Mouse (Mus musculus) layer of hippocampus, adult 2 months (tissue): ENCODE measurements around the gene B4galt5. TPM values are rescaled to one million over a fixed set of nuclear protein-coding genes. Genes with fewer than 3 reads are reported as not detected.
"Not testable (repeated sequence)": the region's sequence is repeated elsewhere in the genome, so short reads cannot be mapped to it uniquely, and the experiment has no call there.

ENCODE experiments used
- DNase-seq, 2 experiments: peaks; one replicate each; pipeline ENCODE4 v3.0.0; 2022; ENCODE audit warnings: low spot score in 2 of 2
- H3K27ac ChIP-seq: fragments of 200-600 bp; 2 replicates; pipeline ENCODE4 v1.8.1; 2022
- H3K4me3 ChIP-seq: fragments of 200-600 bp; 2 replicates; pipeline ENCODE4 v1.8.1; 2022; ENCODE audit warnings: mild to moderate bottlenecking
- CTCF ChIP-seq: fragments of 200-600 bp; conservative IDR thresholded peaks from 2 replicates; pipeline ENCODE4 v1.8.1; 2022; ENCODE audit warnings: antibody characterized with exemption, mild to moderate bottlenecking, moderate library complexity
- long read RNA-seq, 2 experiments: library from polyadenylated mRNA; stranded (forward); transcript quantifications; one replicate each; pipeline ENCODE4 v2.0.0; 2021; ENCODE audit warnings: borderline mapping rate in 2 of 2
- total RNA-seq, 2 experiments: library from RNA; stranded (reverse); gene quantifications; 2 replicates each; pipeline ENCODE4 v1.2.3; 2021

Gene B4galt5
- total RNA-seq = 10 to 100 TPM; 38.1 to 43.9 TPM
- long read RNA-seq, experiment 1, full-length matches to known transcripts = 2 of 4 reads
- long read RNA-seq, experiment 1, partial matches to known transcripts = 0 of 4 reads
- long read RNA-seq, experiment 1, other reads (novel, unspliced or antisense) = 2 of 4 reads
- long read RNA-seq, experiment 2, partial matches to known transcripts = 0 of 1 reads
- long read RNA-seq, experiment 2, other reads (novel, unspliced or antisense) = 1 of 1 reads

- H3K4me3 ChIP-seq = peak within 1 kb of the TSS; percentile 77
- no peak for TF ChIP-seq CTCF
- peak within 1 kb of the TSS; percentile 92 for H3K27ac ChIP-seq
- no peak for DNase-seq
Observed at GRCm38 (mm10) chr2:167348376-167349282, at the start of gene B4galt5. B4galt5 (minus strand) TSS chr2:167349183.

- not testable (repeated sequence) for H3K27ac ChIP-seq, DNase-seq, H3K4me3 ChIP-seq
Observed at GRCm38 (mm10) chr2:167396420-167396819, 47.4 kb upstream of the B4galt5 start.

GRCm38 (mm10) chr2:167394426-167394825 is 45.4 kb upstream of the B4galt5 start:
- no peak for TF ChIP-seq CTCF
- DNase-seq = no peak
- H3K4me3 ChIP-seq = no peak overlapping the region
- no peak overlapping the region for H3K27ac ChIP-seq

- Histone ChIP-seq H3K27ac (no peak overlapping the region), H3K4me3 (no peak overlapping the region)
- no peak for DNase-seq
- no peak for TF ChIP-seq CTCF
Observed at GRCm38 (mm10) chr2:167386998-167387397, 38.0 kb upstream of the B4galt5 start.

GRCm38 (mm10) chr2:167386456-167386855 is 37.5 kb upstream of the B4galt5 start:
- DNase-seq = no peak
- no peak overlapping the region for H3K4me3 ChIP-seq
- H3K27ac ChIP-seq = no peak overlapping the region
- TF ChIP-seq CTCF = no peak

GRCm38 (mm10) chr2:167383666-167384083 is 34.7 kb upstream of the B4galt5 start:
- no peak for DNase-seq
- no peak for TF ChIP-seq CTCF
- Histone ChIP-seq H3K4me3 (no peak overlapping the region), H3K27ac (no peak overlapping the region)

GRCm38 (mm10) chr2:167382389-167382788 is 33.4 kb upstream of the B4galt5 start:
- TF ChIP-seq CTCF = no peak
- Histone ChIP-seq H3K4me3 (no peak overlapping the region), H3K27ac (no peak overlapping the region)
- no peak for DNase-seq

GRCm38 (mm10) chr2:167381596-167381995 is 32.6 kb upstream of the B4galt5 start:
- no peak overlapping the region for H3K4me3 ChIP-seq
- TF ChIP-seq CTCF = no peak
- no peak overlapping the region for H3K27ac ChIP-seq
- DNase-seq = no peak

- no peak overlapping the region for H3K4me3 ChIP-seq
- no peak overlapping the region for H3K27ac ChIP-seq
- DNase-seq = no peak
- TF ChIP-seq CTCF = no peak
Observed at GRCm38 (mm10) chr2:167380615-167381285, 31.8 kb upstream of the B4galt5 start.

GRCm38 (mm10) chr2:167378972-167379371 is 30.0 kb upstream of the B4galt5 start:
- TF ChIP-seq CTCF = no peak
- DNase-seq = no peak

GRCm38 (mm10) chr2:167377697-167378096 is 28.7 kb upstream of the B4galt5 start:
- no peak overlapping the region for H3K4me3 ChIP-seq
- no peak overlapping the region for H3K27ac ChIP-seq
- DNase-seq = no peak
- TF ChIP-seq CTCF = no peak

More at GRCm38 (mm10) chr2:167378972-167379371, 30.0 kb upstream of the B4galt5 start:
- no peak overlapping the region for H3K27ac ChIP-seq
- no peak overlapping the region for H3K4me3 ChIP-seq

GRCm38 (mm10) chr2:167376160-167376564 is 27.2 kb upstream of the B4galt5 start:
- H3K4me3 ChIP-seq = no peak overlapping the region
- no peak for TF ChIP-seq CTCF
- no peak for DNase-seq
- no peak overlapping the region for H3K27ac ChIP-seq

GRCm38 (mm10) chr2:167375688-167376087 is 26.7 kb upstream of the B4galt5 start:
- Histone ChIP-seq H3K27ac (no peak overlapping the region), H3K4me3 (no peak overlapping the region)
- DNase-seq = no peak
- TF ChIP-seq CTCF = no peak
